Mouse (Mus musculus): ENCODE data around the gene Rnf220.

Gene Rnf220

DNA sequence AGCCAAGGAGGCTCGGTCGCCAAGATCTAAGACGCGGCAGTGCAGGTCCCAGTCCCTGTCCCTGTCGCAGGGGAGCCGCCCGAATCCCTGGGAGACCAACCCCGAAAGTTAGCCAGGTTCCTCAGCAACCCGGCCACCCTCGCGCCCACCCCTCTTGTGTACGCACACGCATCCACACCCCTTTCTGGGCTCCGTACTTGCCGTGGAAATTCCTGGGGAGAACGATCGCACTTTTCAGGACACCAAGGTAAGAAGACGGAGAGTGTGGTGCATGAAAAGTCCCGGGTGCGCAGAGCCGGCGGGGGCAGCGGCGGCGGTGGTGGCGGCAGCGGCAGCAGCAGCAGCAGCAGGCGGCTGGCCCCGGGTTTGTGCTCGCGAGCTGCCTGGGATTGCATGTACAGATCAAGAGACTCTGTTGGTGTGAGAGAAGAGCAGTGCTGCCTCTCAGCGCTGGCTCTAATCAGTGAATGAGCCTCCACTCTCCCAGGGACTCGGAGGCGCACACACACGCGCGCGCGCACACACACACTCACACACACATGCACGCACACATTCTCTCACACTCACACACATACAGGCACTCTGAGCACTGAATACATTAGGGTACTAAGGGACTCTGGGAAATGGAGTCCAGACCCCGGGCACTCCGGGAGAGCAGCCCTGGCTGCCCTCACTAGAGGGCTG is at the start of gene Rnf220:
Gene Rnf220 (minus strand): TSS at position 571 of the 684 bp plus-strand sequence.
- no peak for DNase-seq (ENCODE audit: low spot score in 2 of 2)

DNA sequence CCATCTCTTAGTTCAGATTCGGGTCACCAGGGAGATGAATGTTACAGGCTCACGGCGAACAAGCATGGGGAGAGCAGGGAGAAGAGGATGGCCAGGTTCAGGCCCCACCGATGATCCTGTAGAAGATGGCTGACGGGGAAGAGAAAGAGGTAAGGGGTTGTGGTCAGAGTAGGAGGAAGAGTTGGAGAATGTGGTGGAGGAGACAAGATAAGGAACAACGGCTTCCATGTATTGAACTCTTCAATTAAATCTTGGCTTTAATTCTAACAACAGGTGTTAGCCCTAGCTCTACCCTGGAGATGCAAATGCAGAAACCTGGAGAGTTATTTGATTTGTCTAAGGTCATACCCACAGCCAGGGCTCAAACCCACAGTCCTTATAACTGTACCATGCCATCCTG is 49.8 kb upstream of the Rnf220 start:
- no peak for DNase-seq (ENCODE audit: low spot score in 2 of 2)

DNA sequence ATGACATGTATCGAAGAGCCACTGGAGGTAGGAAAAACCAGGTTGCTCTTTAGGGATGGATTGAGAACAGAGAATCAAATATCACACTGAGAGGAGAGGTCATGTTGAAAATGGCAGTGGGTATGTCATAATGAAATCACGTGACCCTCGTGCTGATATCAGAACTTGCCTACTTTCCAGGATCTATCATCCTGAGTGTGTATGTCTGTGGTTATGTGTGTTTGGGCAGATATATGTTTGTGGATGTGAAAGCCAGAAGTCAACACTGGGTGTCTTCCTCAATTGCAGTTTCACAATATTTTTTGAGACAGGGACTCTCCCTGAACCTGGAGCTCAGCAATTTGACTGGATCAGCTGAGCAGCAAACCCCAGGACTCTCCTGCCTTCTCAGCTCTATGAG is 48.6 kb upstream of the Rnf220 start:
- DNase-seq (ENCODE audit: low spot score in 2 of 2) = no peak

DNA sequence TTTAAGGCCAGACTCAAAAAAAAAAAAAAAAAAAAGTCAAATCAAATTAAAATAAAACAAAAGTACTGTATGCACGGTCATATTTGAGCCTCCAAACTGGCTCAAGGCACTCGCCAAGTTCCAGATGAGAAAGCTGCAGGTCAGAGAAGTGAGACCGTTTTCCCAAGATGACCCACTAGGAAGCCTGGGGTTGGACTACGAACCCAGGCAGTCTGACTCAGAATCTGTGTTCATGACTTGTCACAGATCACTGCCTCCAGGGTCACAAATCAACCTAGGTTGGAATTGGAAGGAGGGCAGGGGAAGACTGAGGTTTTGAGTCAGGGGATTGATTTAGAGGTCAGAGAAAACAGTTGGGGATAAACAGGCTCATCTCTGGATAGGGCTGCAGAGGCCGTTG is 43.7 kb upstream of the Rnf220 start:
- no peak for DNase-seq (ENCODE audit: low spot score in 2 of 2)

DNA sequence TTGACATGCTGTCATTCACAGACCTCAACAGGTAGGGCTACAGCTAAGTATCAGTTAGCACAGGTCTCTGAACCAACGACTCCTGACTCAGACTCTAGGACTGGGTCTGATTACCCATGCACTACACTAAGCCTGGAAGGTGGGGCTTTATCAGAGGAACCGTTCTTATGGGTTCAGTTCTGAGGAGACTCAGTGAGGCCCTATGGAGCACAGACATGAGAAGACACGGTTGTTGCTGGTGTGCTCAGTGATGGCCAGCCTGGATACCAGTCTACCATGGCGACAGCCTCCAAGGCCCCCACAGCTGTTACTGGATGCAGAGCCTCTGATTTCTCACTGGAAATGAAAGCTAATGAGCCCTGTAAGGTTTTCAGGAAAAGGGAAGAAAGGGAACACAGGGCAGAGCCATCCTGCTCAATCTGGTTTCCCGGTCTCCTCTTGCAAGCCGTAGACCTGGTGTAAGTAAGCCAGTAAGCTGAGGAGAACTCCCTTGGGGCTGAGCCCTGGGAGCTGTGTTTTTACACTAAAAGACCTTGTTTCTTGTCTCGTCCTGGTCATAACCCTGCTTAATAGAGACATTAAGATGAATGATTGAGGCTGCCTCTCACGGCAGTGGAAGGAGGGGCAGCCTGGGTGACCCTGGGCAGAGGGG is 42.6 kb upstream of the Rnf220 start:
- no peak for DNase-seq (ENCODE audit: low spot score in 2 of 2)

DNA sequence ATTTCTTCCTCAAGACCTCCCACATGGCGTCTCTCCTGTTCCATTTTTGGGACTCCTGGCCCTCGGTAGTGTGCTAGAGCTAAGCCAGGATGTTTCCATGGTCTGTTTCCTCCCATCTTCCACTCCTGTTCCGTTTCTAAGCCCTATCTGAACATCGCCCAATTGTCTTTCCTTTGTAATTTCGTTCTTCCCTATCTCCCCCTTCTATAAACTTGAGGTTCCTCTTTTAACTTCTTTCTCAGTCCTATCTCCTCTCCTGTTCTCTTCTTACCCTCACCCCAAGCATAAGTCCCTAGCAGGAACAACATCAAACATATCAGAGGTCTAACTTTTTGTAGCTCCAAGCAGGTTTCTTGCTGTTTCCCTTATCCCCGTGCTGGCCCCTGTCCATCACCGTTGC is 40.1 kb upstream of the Rnf220 start:
- no peak for DNase-seq (ENCODE audit: low spot score in 2 of 2)

DNA sequence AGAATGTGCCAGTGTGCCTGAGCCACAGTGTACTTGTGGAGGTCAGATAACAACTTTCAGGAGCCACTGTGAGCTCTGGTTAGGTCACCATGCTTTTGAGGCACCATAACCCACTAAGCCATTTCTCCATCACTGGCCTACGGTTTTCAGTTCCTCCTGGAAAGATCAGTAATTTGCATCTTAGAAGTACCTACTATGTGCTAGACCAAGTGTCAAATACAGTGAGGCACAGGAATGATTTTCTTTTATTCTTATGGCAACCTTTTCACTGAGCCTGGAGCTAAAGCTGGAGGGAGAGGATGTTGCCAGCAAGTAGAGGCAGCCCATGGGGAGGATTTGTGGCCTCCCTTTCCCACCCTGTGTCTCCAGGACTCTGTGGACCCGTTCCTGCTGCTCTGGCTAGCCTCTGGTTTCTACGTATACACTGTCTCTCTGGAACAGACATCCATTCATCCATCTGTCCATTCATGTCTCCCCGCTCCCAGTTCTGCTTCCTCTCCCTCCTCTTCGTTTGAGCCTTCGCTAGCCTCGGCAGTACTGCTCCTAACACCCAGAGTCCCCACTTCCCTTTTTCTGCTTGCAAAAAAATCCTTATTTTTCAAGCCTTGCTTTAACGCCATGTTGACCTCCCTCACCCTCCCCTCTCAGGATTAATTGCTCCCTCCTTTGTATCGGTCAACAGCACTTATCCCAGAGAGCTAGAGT is 38.8 kb upstream of the Rnf220 start:
- no peak for DNase-seq (ENCODE audit: low spot score in 2 of 2)

DNA sequence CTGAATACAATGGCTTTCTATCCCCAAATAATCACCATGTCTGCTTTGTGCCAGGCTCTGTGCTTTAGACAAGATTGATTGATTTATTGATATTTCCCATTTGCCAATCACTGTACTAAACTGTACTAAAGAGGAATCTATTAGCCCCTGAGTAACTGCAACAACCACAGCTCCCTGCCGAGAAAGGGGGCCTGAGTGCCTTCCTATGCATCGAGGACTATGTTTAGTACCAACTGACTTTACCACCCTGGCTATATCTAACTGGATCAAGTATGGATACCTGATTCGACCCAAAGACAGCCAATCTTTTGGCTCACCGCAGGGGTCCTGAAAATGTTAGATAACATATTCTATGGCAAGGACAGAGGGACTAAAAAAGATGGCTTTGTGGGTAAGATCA is 33.0 kb upstream of the Rnf220 start:
- DNase-seq (ENCODE audit: low spot score in 2 of 2) = no peak

DNA sequence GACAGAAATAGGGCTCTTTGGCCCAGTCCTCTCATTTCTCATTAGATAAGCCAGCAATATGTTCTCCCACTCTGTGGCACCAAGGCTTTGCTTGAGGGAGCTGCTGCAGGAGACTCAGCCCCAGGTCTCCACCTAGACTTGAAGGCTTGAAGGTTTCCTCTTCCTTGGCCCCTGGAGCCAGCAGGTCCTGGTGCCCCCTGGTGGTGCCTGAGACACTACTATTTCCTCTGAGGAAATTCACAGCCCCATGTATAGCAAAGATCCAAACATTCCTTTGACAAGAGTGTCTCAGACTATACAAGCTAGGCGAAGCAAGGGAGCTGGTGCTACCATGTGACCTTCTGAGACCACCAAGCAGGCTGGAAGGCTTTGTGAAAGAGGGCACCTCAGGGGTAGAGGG is 31.1 kb upstream of the Rnf220 start:
- DNase-seq (ENCODE audit: low spot score in 2 of 2) = peak; percentile 20 to 46

DNA sequence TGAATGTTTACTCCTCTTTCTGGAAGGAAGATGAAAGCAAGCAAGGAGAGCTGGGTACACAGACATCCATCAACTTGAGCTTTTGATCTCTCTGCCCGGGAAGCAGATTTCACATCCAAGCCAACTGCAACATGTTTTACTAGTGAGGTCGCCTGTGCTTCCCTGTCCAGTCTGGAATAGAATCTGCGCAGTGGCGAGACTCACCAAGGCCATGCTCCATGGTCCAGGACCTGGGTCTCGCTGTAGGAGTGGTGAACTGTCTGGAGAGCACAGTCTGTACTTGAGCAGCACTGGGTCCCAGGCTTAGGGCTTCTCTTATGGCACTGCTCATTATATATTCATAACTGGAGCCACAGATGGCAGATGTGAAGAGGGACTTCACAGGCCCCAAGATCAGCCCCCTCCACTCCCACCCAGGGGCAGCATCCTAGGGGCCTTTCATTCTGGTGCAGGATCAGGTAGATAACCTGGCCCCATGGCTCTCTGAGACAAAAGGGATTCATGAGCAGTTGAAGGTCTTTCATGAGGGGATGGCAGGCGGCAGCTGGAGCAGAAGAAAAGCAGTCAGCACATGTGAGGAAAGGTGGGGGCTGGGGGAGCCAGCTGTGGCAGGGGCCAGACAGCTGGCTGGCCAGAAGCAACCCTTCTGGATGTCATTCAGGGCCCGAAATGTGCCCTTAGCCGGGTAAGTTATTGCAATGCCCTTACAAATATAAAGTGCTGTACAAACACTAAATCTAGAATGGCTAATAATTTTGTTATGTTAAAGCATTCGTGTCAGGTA is 30.5 kb upstream of the Rnf220 start:
- no peak for DNase-seq (ENCODE audit: low spot score in 2 of 2)

DNA sequence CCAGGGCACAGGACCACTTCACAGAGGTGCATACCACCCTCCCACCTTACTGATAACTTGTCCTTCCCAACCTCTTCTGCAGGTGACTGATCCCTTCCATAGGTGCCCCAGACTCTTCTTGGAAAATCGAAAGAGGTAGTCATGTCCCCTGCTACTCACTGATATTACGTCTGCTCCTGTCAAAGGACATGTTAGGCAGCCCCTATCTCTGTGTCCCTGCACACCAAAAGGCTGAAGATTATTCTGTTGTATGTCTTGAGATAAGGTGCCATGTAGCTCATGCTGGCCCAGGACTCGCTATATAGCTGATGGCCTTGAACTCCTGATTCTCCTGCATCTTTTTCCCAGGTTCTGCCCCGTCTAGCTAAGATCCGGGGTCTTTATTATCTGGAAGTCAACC is 29.1 kb upstream of the Rnf220 start:
- no peak for DNase-seq (ENCODE audit: low spot score in 2 of 2)

DNA sequence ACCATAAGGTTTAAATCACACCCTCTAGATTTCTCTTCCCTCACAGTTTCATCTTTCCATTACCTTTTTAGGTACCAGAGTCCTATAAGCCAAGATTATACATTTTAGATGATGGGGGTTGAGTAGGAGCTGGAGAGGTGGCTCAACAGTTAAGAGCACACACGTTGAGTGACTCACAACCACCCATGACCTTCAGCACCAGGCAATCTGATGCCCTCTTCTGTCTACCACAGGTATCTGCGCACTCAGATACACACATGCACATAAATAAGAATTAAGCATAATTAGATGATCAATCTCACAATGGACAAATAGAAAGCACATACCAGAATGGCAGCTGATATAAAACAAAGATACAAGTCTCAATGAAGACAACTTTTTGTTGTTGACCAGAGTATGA is 24.5 kb upstream of the Rnf220 start:
- no peak for DNase-seq (ENCODE audit: low spot score in 2 of 2)

DNA sequence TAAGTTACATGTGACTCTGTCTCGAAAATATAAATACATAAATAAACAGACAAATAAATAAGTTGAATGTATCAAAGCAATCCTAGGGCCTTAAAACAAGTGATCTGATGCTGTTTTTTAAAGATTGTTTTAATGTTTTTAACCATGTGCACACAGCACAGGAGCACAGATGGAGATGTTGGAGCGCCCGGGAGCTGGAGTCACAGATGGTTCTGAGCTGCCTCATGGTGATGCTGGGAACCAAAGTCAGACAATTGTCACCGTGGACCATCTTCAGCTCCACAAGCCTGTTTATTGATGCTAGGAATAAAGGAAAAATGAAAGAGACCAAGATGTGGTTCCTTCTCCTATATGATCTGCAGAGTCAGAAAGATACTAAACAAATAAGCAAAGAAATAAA is 21.4 kb upstream of the Rnf220 start:
- DNase-seq (ENCODE audit: low spot score in 2 of 2) = no peak

DNA sequence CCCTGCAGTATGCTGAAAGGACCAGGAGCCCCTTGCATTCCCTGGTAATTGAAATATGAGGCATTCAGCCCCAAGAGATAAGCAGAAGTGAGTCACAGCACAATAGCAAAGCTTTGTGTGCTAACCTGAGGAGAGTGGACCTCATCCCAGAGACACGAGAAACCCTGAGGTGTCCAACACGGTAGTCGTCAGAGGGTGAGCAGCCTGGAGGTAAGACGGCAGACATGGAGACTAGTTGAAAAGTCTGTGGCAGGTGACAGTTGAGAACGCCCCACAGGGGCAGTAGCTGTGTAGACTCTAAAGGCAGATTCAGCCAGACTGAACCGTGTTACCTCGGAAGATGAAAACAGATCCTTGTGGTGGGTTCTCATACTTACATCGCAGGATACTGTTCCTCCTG is 2.2 kb upstream of the Rnf220 start:
- DNase-seq (ENCODE audit: low spot score in 2 of 2) = no peak

DNA sequence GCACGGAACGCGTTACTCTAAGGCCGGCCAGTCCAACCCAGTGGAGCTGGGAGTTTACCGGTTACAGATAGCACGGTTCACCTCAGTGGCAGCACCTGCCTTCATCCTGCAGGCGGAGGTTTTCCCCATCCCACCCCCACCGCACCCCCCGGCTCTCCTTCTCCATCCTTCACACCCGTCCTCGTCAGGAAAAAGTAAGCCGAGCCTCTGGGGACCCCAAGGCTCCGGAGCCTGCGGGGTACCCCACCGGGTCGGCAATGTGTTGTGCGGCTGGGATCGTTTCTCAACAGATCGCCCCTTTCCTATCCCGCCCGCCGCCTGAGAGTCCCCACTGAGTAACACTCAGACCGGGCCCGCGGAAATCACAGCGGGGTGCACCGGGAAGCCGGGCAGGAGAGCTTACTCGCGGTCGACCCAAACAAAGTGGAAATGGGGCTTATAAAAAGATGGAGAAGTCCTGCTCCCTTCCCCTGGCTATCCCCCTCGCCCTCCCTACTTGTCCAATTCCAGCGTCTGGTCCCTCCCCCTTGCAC is 917 bp downstream of the Rnf220 start:
- no peak for DNase-seq (ENCODE audit: low spot score in 2 of 2)

DNA sequence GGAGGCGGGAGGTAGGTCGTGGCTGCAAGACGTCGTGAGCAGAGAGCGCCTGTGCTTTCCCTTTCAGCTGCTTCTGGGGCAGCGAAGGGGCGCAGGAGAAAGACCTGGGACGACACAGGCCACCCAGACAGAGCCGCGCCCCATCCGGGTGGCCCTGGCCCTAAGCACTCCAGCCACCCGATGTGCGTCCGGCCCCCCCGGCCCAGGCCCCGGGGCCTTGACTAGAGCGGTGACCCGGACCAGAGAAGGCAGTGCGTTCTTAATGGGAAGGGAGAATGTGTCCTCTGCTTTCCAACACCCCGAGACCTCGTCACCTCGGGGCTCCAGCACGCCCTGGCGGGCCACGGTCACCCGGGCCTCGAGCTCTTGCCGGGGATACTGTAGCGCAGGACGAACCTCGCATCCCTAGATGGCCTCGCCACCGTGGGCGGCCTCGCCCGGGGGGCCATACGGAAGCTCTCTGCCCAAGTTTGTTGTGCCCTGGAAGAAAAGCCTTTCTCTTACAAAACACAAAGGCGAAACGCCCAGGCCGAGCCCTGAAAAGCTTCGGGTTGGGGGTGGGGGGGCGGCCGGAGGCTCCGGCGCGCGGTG is 1.8 kb downstream of the Rnf220 start:
- DNase-seq (ENCODE audit: low spot score in 2 of 2) = no peak

DNA sequence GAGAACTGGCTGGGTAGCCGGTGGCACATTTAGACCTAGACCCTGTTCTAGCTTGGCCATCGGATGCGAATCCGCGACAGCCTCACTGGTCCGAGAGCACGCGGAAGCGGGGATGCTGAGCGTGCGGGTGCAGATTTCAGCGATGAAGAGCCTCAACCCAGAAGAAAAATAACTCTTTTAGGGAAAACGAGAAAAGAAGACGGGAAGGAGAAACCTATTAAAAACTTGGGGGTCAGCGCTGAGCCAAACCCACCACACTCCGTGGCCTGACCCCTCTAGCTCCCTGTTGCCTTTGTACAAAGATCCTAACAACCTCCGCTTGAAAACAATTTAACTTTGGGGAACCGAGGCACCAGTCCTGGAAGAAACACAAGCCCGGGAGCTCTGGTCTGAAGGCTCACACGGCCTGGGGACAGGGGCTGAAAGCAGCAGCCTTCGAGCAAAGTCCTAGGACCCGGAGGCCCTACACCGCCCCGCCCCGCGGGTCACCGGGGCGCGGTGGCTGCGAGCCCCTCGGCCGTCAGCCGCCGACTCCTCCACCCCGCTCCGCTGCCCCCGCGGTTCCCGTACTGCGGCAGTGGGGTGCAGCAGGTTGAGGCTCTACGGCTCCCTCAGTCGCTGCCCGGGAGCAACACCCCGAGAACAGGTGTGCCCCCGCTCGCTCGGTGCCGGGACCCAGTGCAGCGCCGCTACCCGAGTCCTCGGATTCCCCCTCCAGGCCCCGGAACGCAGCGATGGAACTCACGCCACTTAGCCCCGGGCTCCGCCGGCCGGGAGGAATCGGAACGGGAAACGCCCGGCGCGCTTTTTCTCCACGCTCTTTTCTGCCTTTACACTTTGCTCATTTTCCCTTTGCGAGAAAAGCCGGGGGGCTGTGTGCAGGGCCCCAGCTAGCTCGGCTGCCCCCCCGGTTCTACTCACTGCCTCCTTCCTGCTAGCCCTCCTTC is 2.7 kb downstream of the Rnf220 start:
- DNase-seq (ENCODE audit: low spot score in 2 of 2) = no peak

DNA sequence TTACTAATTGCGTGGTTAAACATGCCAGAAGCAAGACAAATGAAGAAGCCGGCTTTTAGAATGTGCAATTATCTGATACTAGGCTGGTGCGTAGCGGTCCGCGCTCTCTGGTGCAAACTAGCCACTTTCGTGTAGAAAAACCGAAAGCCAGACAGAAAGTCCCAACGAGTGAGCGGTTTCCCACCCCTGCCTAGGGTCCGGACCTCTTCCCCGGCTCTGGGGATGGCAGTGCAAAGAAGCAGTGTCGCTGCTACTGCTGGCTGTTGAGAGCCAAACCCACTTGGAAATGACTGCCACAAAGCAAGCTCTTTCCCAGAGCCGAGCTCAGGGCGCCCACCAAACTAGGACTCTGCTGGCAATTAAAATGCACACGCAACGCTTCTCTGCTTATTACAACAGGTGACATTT is 3.7 kb downstream of the Rnf220 start:
- DNase-seq (ENCODE audit: low spot score in 2 of 2) = no peak

DNA sequence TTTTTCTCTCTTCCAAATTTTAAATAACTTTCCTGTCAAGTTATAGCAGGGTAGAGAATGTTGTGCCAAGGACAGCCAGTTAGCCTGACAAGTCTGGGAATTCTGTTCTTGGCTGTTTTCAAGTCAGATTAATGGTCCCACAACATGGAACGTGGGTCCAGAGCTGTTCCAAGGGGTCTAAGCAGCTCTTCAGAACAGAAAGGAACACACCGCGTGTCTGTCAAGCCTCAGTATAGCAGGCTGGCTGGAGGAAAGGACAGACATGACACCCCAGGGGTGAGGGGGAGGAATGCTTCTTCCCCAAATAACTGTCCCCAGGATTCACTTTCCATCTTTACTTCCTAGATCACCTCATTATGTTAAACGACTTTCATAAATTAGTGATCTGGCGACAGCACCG is 5.0 kb downstream of the Rnf220 start:
- DNase-seq (ENCODE audit: low spot score in 2 of 2) = no peak

DNA sequence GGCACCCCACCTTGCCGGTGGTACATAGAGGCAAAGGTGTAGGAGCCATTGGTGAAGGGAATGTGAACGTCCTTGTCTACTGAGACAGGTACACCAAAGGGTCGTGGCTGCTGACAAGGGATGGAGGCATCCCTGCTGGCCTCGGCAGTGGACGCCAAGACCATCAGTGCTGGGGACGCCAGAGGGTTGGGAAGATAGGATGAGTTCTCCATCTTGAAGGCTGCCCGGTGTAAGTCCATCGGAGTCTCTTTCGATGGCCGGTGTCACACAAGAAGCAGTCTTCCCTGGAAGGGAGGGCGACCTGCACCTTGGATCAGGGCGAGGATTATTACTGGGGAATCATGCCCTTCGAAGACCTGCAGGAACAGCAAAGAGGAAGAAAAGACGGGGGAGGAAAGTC is 6.9 kb downstream of the Rnf220 start:
- DNase-seq (ENCODE audit: low spot score in 2 of 2) = no peak

DNA sequence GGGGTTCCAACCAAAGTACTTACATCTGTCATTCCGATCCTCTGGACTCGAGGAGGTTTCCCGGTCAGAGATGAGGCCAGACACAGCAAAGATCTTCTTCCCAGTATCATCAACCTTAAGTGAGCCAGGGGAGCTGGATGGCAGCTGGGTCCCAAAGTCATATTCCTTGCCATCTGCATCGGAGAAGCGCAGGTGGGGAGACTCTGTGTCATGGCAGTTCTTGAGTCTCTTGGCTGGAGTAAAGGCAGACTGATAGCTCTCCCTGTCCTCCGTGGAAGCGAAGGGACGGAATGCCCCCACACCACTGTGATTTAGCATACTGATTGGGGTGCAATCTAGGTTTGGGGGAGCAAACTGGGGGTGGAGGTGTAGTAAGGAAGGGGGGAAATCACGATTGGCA is 7.3 kb downstream of the Rnf220 start:
- no peak for DNase-seq (ENCODE audit: low spot score in 2 of 2)
